Mouse (Mus musculus) lung, embryonic 14.5 days (tissue): ENCODE results near the gene Ugt2b1. TPM values are rescaled to one million over a fixed set of nuclear protein-coding genes. Genes with fewer than 3 reads are reported as not detected.
"Not testable (repeated sequence)": the region's sequence is repeated elsewhere in the genome, so short reads cannot be mapped to it uniquely, and the experiment has no call there.

Source experiments
- ATAC-seq: fragments of 200-750 bp; cut with Nextera tagmentation; 2 replicates; pipeline ENCODE4 v1.8.0; 2017; ENCODE audit warnings: mild to moderate bottlenecking, moderate TSS enrichment, moderate library complexity; ENCODE audit not compliant: insufficient read depth
- DNase-seq: peaks from one replicate; pipeline ENCODE4 v3.0.0-alpha.2; 2015
- H3K27ac ChIP-seq: fragments of 300-500 bp; sonication (generic); 2 replicates; pipeline ENCODE4 v1.5.1; 2014; ENCODE audit warnings: low read depth, mild to moderate bottlenecking, moderate library complexity
- H3K27me3 ChIP-seq: fragments of 300-500 bp; sonication (generic); 2 replicates; pipeline ENCODE4 v1.6.1; 2014; ENCODE audit warnings: low read length, control low read depth; ENCODE audit not compliant: insufficient read depth
- H3K36me3 ChIP-seq: fragments of 300-500 bp; sonication (generic); 2 replicates; pipeline ENCODE4 v1.6.1; 2014; ENCODE audit warnings: control low read depth; ENCODE audit not compliant: insufficient read depth
- H3K4me1 ChIP-seq: fragments of 300-500 bp; sonication (generic); 2 replicates; pipeline ENCODE4 v1.6.1; 2014; ENCODE audit warnings: antibody characterized with exemption, control low read depth; ENCODE audit not compliant: insufficient read depth
- H3K4me2 ChIP-seq: fragments of 300-500 bp; sonication (generic); 2 replicates; pipeline ENCODE4 v1.6.1; 2014; ENCODE audit warnings: mild to moderate bottlenecking
- H3K4me3 ChIP-seq: fragments of 300-500 bp; sonication (generic); 2 replicates; pipeline ENCODE4 v1.5.1; 2014; ENCODE audit warnings: low read depth, low read length
- H3K9ac ChIP-seq: fragments of 300-500 bp; sonication (generic); 2 replicates; pipeline ENCODE4 v1.6.1; 2014
- H3K9me3 ChIP-seq: fragments of 300-500 bp; sonication (generic); 2 replicates; pipeline ENCODE4 v1.6.1; 2016; ENCODE audit warnings: low read depth, low read length, control low read depth
- CTCF ChIP-seq: IDR thresholded peaks from 2 replicates; pipeline ENCODE4 v1.5.1; 2016; ENCODE audit warnings: antibody characterized with exemption, low read depth
- WGBS: fragments of 180-500 bp; shearing (Covaris S2); extraction: QIAGEN DNeasy Blood & Tissue Kit; methylation state at CpG from one replicate; pipeline ENCODE4 v1.1.7; 2014; 5-methylcytosine and 5-hydroxymethylcytosine counted together
- polyA plus RNA-seq: library from polyadenylated mRNA; unstranded; fragments of >200 nt; fragmentation: Nextera tagmentation; extraction: Ambion mirVana; gene quantifications from 2 replicates; pipeline ENCODE4 v1.2.1, GENCODE M21; 2014

Gene Ugt2b1
- not detected in 2 replicates for polyA plus RNA-seq

DNA sequence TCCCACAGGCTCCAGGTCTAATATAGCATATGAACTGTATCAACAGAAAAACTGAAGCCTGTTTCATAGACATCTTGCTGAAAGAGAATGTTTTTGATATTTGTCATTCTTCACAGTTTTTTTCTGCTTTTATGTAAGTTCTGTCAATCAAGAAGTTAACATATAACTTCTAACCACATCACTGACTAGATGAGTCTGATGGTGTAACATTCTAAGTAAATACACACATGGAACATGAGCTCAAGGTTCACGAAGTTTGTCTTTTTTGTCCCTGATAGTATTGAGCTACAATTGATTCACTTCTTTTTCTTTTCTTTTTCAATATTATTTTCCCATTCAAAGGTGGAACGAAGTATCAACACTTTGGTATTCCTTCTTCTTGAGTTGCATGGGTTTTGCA, at the start of gene Ugt2b1:
Ugt2b1 (minus strand) TSS at position 105 of the 400 bp plus-strand sequence.
- no peaks in the 10 kb centered on the region for H3K36me3 ChIP-seq
- TF ChIP-seq CTCF = no peak
- no peaks in the 10 kb centered on the region for H3K27me3 ChIP-seq
- H3K4me1 ChIP-seq = no peaks in the 10 kb centered on the region
- DNase-seq (no peak), ATAC-seq (no peak)
- H3K4me3 ChIP-seq = no peak within 1 kb of the TSS
- no peak within 1 kb of the TSS for H3K27ac ChIP-seq
- H3K9ac ChIP-seq = no peak within 1 kb of the TSS
- 75% methylated on average over 2 of the region's 2 CpGs for WGBS
- no peak within 1 kb of the TSS for H3K4me2 ChIP-seq
- no peaks in the 10 kb centered on the region for H3K9me3 ChIP-seq

DNA sequence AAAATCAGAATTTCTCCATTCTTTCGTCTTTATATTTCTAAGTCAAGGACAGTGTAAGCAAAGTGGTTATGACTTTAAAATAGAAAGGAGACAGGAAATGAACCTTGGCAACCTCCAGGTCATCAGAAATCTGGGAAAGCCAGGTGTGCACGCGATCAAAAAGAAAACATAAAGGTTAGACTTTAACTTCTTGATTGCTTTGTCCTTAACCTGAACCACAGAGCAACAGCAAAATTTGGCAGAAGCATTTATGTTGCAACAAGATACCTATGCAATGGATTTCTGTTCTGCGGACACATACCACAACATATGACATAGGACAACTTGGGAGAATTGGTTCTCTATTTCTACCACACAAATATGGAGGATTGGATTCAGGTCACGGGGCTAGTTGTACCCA, 40.9 kb upstream of the Ugt2b1 start:
- ATAC-seq, H3K36me3 ChIP-seq, H3K4me2 ChIP-seq, H3K4me3 ChIP-seq, H3K27me3 ChIP-seq, DNase-seq, H3K4me1 ChIP-seq, H3K9ac ChIP-seq, H3K9me3 ChIP-seq, H3K27ac ChIP-seq: not testable (repeated sequence)
- WGBS = 92% methylated on average over 5 of the region's 5 CpGs

DNA sequence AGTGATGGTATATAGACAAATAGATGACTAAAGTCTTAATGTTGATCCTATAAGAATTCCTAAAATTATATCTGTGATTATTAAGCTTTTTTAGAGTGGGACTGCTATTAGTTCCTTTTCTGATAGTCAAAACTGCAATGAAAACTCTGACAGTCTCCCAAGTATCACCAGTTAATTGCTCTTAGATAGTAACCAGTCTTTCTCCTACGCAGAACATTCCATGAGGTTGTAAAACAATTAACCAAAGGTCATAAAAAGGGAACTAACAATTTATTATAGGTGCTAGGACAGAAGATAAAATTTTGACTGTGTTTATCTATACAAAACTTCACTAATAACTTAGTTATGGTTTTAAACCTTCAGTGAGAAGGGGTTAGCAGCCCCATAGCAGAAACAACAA, 36.5 kb upstream of the Ugt2b1 start:
- not testable (repeated sequence) for H3K27ac ChIP-seq, H3K27me3 ChIP-seq, H3K36me3 ChIP-seq, H3K4me3 ChIP-seq, H3K9me3 ChIP-seq, DNase-seq, H3K4me1 ChIP-seq, H3K4me2 ChIP-seq, ATAC-seq, H3K9ac ChIP-seq
- 51% methylated on average over 1 of the region's 1 CpGs for WGBS

DNA sequence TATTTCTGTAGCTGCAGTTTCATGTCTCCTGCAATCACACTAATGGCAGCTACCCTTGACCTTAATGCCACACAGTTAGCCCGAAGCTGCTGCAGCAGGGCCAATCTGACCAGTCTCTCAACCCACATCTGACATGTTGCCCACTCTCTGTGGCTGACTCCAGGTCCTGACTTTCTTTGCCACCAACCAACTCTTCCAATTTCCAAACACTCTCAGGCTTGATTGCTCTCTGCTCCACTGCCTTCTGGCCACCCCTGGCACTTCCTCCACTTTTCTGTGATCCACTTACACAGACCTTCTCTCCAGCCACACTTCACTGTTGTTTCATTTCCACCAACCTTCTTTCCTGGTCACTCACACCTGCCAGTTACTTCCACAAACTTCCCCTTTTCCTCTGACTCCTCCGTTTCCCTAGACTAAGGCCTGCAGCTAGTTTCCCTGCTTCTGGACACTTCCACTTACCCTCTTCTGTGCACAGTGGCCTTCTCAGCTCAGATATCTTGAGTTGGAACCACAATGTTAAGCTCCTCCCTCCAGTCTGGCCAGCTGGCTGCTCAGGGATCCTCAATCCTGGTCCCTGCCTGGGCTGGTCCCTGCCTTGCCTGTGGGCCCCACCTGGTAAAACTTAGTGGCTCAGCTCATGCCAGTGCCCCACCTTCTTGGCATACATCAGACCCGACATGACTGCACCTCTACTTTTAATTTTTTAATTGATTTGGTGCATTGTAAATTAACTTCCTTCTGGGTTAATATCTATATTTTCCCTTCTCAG, 35.4 kb upstream of the Ugt2b1 start:
- Histone ChIP-seq H3K9ac (no peak overlapping the region), H3K27ac (no peak overlapping the region), H3K36me3 (no peaks in the 10 kb centered on the region), H3K4me2 (no peak overlapping the region), H3K4me1 (no peaks in the 10 kb centered on the region), H3K9me3 (no peaks in the 10 kb centered on the region), H3K27me3 (no peaks in the 10 kb centered on the region), H3K4me3 (no peak overlapping the region)
- ATAC-seq (no peak), DNase-seq (no peak)
- no peak for TF ChIP-seq CTCF
- 73% methylated on average over 3 of the region's 3 CpGs for WGBS

DNA sequence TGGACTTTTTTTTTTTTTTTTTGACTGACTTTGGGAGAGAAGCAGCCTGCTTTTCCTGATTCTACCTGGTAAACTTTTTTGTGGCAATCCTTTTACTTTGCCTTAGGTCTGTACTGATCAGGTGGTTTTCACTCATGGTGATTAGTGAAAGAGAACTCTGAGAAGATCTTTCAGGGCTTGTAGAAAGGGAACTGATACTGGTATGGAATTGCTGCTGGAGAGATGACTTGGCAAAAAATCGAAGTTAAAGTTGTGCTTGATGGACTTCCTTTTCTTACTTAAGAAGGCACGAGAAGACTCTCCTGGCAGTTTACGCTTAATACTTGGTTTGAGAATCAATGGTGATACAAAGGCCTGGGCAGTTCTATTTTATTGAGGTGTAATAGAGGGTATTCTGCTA, 34.2 kb upstream of the Ugt2b1 start:
- no peaks in the 10 kb centered on the region for H3K9me3 ChIP-seq
- TF ChIP-seq CTCF = no peak
- DNase-seq = no peak
- ATAC-seq = no peak
- H3K4me1 ChIP-seq = no peaks in the 10 kb centered on the region
- no peaks in the 10 kb centered on the region for H3K27me3 ChIP-seq
- H3K4me2 ChIP-seq = no peak overlapping the region
- H3K27ac ChIP-seq = no peak overlapping the region
- no peaks in the 10 kb centered on the region for H3K36me3 ChIP-seq
- no peak overlapping the region for H3K9ac ChIP-seq
- WGBS = 82% methylated on average over 3 of the region's 3 CpGs
- no peak overlapping the region for H3K4me3 ChIP-seq

DNA sequence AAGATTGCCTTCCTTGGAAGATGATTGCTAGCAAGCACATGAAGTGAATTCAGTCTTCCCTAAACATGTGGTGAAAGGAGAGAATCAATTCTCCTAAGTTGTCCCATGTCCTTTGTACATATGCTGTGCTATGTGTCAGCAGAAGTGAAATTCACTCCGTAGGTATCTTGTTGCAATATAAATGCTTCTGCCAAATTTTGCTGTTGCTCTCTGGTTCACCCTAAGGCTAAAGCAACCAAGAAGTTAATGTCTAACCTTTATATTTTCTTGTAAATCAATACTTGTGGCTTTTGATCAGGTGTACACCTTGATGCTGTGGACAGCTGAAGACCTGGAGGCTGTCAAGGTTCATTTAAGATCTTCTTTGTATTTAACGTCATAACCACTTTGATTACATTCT, 15.8 kb upstream of the Ugt2b1 start:
- TF ChIP-seq CTCF = no peak
- WGBS = 79% methylated on average over 2 of the region's 2 CpGs
- no peaks in the 10 kb centered on the region for H3K36me3 ChIP-seq
- no peak overlapping the region for H3K4me2 ChIP-seq
- no peak for ATAC-seq
- H3K27ac ChIP-seq = no peak overlapping the region
- no peaks in the 10 kb centered on the region for H3K9me3 ChIP-seq
- H3K4me1 ChIP-seq = no peaks in the 10 kb centered on the region
- no peak overlapping the region for H3K4me3 ChIP-seq
- H3K27me3 ChIP-seq = no peaks in the 10 kb centered on the region
- DNase-seq = no peak
- H3K9ac ChIP-seq = no peak overlapping the region

DNA sequence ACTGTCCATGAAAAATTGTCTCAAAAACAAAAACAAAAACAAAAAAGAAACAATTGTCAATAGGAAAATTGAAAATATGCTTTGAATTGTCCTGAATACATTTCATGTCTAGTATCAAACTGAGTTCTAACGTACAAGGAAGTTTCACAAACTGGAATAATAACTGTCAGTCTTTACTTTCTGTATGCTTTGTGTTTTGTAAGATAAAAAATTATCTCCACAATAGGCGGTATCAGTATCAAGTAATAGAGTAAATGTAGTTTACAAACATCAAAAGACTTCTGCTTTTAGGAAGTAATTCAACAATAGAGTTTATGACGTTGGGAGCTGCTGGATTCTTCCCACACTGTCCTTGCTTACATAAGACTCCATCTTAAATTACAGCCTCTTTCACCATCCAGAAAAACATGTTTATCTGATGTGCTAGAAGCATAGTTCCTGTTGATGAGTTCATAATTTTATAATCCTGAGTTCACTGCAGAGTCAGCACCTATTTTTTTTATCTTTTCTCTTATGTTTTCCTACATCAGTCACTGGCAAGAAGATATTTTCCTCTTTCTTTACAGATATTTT, 5.6 kb downstream of the Ugt2b1 start:
- H3K9ac ChIP-seq = no peak overlapping the region
- no peak for ATAC-seq
- 55% methylated on average over 3 of the region's 3 CpGs for WGBS
- no peak for TF ChIP-seq CTCF
- H3K27ac ChIP-seq = no peak overlapping the region
- H3K4me2 ChIP-seq = no peak overlapping the region
- no peak for DNase-seq
- no peaks in the 10 kb centered on the region for H3K4me1 ChIP-seq
- H3K36me3 ChIP-seq = no peaks in the 10 kb centered on the region
- no peaks in the 10 kb centered on the region for H3K27me3 ChIP-seq
- H3K4me3 ChIP-seq = no peak overlapping the region
- H3K9me3 ChIP-seq = no peaks in the 10 kb centered on the region
